ENCODE assay signal across 19 mouse cellular contexts in genomic region chr15:78704824-78705223, GRCm38 (mm10). TPM values are rescaled to one million over a fixed set of nuclear protein-coding genes. Genes with fewer than 3 reads are reported as not detected.
A peak's percentile ranks its signal among the peaks of the same experiment; 100 is the strongest.
DNase-seq lines count a peak whose midpoint lies in the region; ATAC-seq lines count a peak whose summit lies in the region.
"Had no signal": no experiment of that assay in that cellular context is flagged by ENCODE, and none has a peak within 500 bp of the region (broad histone marks: within the 10 kb centered on the region; RNA-seq: fewer than 3 reads in every experiment).

No protein-coding gene starts in this region.

- H3K9ac ChIP-seq in liver, embryonic 12.5 days: no peak overlapping the region

- DNase-seq in layer of hippocampus, adult 9-11 months: peak; percentile 58
- DNase-seq in layer of hippocampus, adult 18-20 months (ENCODE audit: low spot score in 2 of 2): no peak
- DNase-seq in right cerebral cortex, adult 18-20 months: peak; percentile 53
- no peak for DNase-seq in right cerebral cortex, adult 2 months (ENCODE audit: low spot score in 2 of 2)
- DNase-seq in lung, postnatal 10 days: peak; percentile 47
- DNase-seq: adrenal gland, adult 2 months; cerebellum, adult 11-12 months; cerebellum, postnatal 36 days; gastrocnemius, postnatal 14 days; thymus, postnatal 14 days had no signal

- no peak overlapping the region for H3K4me3 ChIP-seq in liver, embryonic 12.5 days
- H3K4me3 ChIP-seq: midbrain, embryonic 10.5 days; myocyte had no signal

- ATAC-seq in megakaryocyte progenitor cell, adult 5-6 weeks (replicated peaks; ENCODE audit: poor library complexity): no peak
- no peak for ATAC-seq in liver, embryonic 12.5 days
- ATAC-seq: intestine, postnatal 0 days had no signal

- H3K27ac ChIP-seq in liver, embryonic 12.5 days: no peak overlapping the region
- H3K27ac ChIP-seq: kidney, postnatal 0 days; midbrain, embryonic 10.5 days had no signal

- H3K36me3 ChIP-seq in liver, embryonic 12.5 days: no peaks in the 10 kb centered on the region
- H3K36me3 ChIP-seq: G1E; midbrain, embryonic 10.5 days had no signal

- WGBS in liver, embryonic 12.5 days (ENCODE audit: insufficient replicate concordance): 56% methylated on average over 4 of the region's 4 CpGs

- H3K9me3 ChIP-seq in liver, embryonic 12.5 days (replicated peaks): no peaks in the 10 kb centered on the region
- H3K9me3 ChIP-seq: G1E; midbrain, embryonic 10.5 days had no signal

- no peak overlapping the region for H3K4me2 ChIP-seq in liver, embryonic 12.5 days

- H3K27me3 ChIP-seq in liver, embryonic 12.5 days (replicated peaks): peaks cover 65% of the 10 kb centered on the region

- no peaks in the 10 kb centered on the region for H3K4me1 ChIP-seq in liver, embryonic 12.5 days

RNA-seq across cellular contexts. Expression of gene Elfn2, which starts 13.7 kb away (rescaled TPM):
- total RNA-seq in layer of hippocampus, adult 18-20 months (2021): 100 to 1,000 TPM; 206 to 214 TPM
- not detected in 2 replicates for total RNA-seq in megakaryocyte progenitor cell, adult 5-6 weeks (2015)
- total RNA-seq in megakaryocyte progenitor cell, adult 5-6 weeks (2017): 0.04 TPM in 1 of 2 replicates, not detected in the other
- not detected in 2 replicates for polyA plus RNA-seq in liver, embryonic 12.5 days (2016; fragmentation: Nextera tagmentation; extraction: Ambion mirVana)
- total RNA-seq: liver, adult 2 months had no signal
- polyA plus RNA-seq: embryonic facial prominence, embryonic 11.5 days; G1E; liver, adult 2 months had no signal

Comparison
In these comparisons a context has a peak if more than half of its experiments do, and no peak if none do; other contexts are left out.
1. DNase-seq: peak in layer of hippocampus, adult 9-11 months (single experiment), right cerebral cortex, adult 18-20 months (single experiment) and lung, postnatal 10 days (single experiment); none in layer of hippocampus, adult 18-20 months (0 of 2) and right cerebral cortex, adult 2 months (0 of 2).
2. RNA of gene Elfn2, which starts 13.7 kb away (total RNA-seq): 206 to 214 TPM in layer of hippocampus, adult 18-20 months; 0.04 TPM in megakaryocyte progenitor cell, adult 5-6 weeks; every median in the first group is over 100 times any median in the second.